Mouse (Mus musculus): Measurements from ENCODE around the gene Edar.

GRCm38 (mm10) chr10:58595821-58596220, 79.6 kb downstream of the Edar start:
- TF ChIP-seq GATA1 (IDR thresholded peaks at IDR 0.05; ENCODE audit: low read length): no peak
- TF ChIP-seq TAL1 (IDR thresholded peaks at IDR 0.05; ENCODE audit: low read length): no peak
